Mouse (Mus musculus): Measurements from ENCODE around the gene Cby3. TPM values are rescaled to one million over a fixed set of nuclear protein-coding genes. Genes with fewer than 3 reads are reported as not detected.

Cby3 gene
- total RNA-seq, 1 experiment from 2014 or later, result not detected

- ATAC-seq (ENCODE audit: extremely low read depth, insufficient number of reproducible peaks, low FRiP score, poor library complexity, severe bottlenecking), result no peak
Measured at GRCm38 (mm10) chr11:50381311-50381710, 27.0 kb downstream of the Cby3 start.

GRCm38 (mm10) chr11:50387167-50387679, 33.0 kb downstream of the Cby3 start:
- ATAC-seq (ENCODE audit: extremely low read depth, insufficient number of reproducible peaks, low FRiP score, poor library complexity, severe bottlenecking), result no peak

GRCm38 (mm10) chr11:50387697-50388096, 33.4 kb downstream of the Cby3 start:
- no peak for ATAC-seq (ENCODE audit: extremely low read depth, insufficient number of reproducible peaks, low FRiP score, poor library complexity, severe bottlenecking)

- no peak for ATAC-seq (ENCODE audit: extremely low read depth, insufficient number of reproducible peaks, low FRiP score, poor library complexity, severe bottlenecking)
Measured at GRCm38 (mm10) chr11:50388217-50388929, 34.1 kb downstream of the Cby3 start.

GRCm38 (mm10) chr11:50389011-50389410, 34.7 kb downstream of the Cby3 start:
- no peak for ATAC-seq (ENCODE audit: extremely low read depth, insufficient number of reproducible peaks, low FRiP score, poor library complexity, severe bottlenecking)

- no peak for ATAC-seq (ENCODE audit: extremely low read depth, insufficient number of reproducible peaks, low FRiP score, poor library complexity, severe bottlenecking)
Measured at GRCm38 (mm10) chr11:50389616-50390015, 35.4 kb downstream of the Cby3 start.

GRCm38 (mm10) chr11:50391272-50391960, 37.2 kb downstream of the Cby3 start:
- ATAC-seq (ENCODE audit: extremely low read depth, insufficient number of reproducible peaks, low FRiP score, poor library complexity, severe bottlenecking), result no peak

GRCm38 (mm10) chr11:50393306-50393705, 39.0 kb downstream of the Cby3 start:
- ATAC-seq (ENCODE audit: extremely low read depth, insufficient number of reproducible peaks, low FRiP score, poor library complexity, severe bottlenecking), result no peak

- no peak for ATAC-seq (ENCODE audit: extremely low read depth, insufficient number of reproducible peaks, low FRiP score, poor library complexity, severe bottlenecking)
Measured at GRCm38 (mm10) chr11:50394731-50395130, 40.5 kb downstream of the Cby3 start.

- no peak for ATAC-seq (ENCODE audit: extremely low read depth, insufficient number of reproducible peaks, low FRiP score, poor library complexity, severe bottlenecking)
Measured at GRCm38 (mm10) chr11:50396766-50397307, 42.6 kb downstream of the Cby3 start.

- no peak for ATAC-seq (ENCODE audit: extremely low read depth, insufficient number of reproducible peaks, low FRiP score, poor library complexity, severe bottlenecking)
Measured at GRCm38 (mm10) chr11:50397316-50397715, 43.1 kb downstream of the Cby3 start.

GRCm38 (mm10) chr11:50398803-50399202, 44.5 kb downstream of the Cby3 start:
- no peak for ATAC-seq (ENCODE audit: extremely low read depth, insufficient number of reproducible peaks, low FRiP score, poor library complexity, severe bottlenecking)

- no peak for ATAC-seq (ENCODE audit: extremely low read depth, insufficient number of reproducible peaks, low FRiP score, poor library complexity, severe bottlenecking)
Measured at GRCm38 (mm10) chr11:50402481-50402880, 48.2 kb downstream of the Cby3 start.

- no peak for ATAC-seq (ENCODE audit: extremely low read depth, insufficient number of reproducible peaks, low FRiP score, poor library complexity, severe bottlenecking)
Measured at GRCm38 (mm10) chr11:50403367-50404014, 49.2 kb downstream of the Cby3 start.

GRCm38 (mm10) chr11:50407235-50407634, 53.0 kb downstream of the Cby3 start:
- ATAC-seq (ENCODE audit: extremely low read depth, insufficient number of reproducible peaks, low FRiP score, poor library complexity, severe bottlenecking), result no peak

Other genes with a start within 250 kb of the Cby3 start
- gene Tbc1d9b, start 223.1 kb upstream of the Cby3 start, total RNA-seq (2017), result 74.3 and 98.6 TPM in 2 replicates
- 2.2 and 2.9 TPM in 2 replicates for gene Mrnip, start 180.0 kb upstream of the Cby3 start, total RNA-seq (2017)
- 438 and 455 TPM in 2 replicates for gene Sqstm1, start 143.6 kb upstream of the Cby3 start, total RNA-seq (2017)
- gene Mgat4b, start 143.6 kb upstream of the Cby3 start, total RNA-seq (2017), result 4.4 and 5.5 TPM in 2 replicates
- gene Ltc4s, start 115.8 kb upstream of the Cby3 start, total RNA-seq (2017), result 2.1 TPM in 1 of 2 replicates, not detected in the other
- gene Maml1, start 62.2 kb upstream of the Cby3 start, total RNA-seq (2017), result 21.1 and 22.1 TPM in 2 replicates
- 235 TPM in 2 replicates for gene Canx, start 28.8 kb upstream of the Cby3 start, total RNA-seq (2017)
- gene Hnrnph1, start 22.5 kb downstream of the Cby3 start, total RNA-seq (2017), result 1,028 and 1,146 TPM in 2 replicates
- gene Rufy1, start 76.7 kb downstream of the Cby3 start, total RNA-seq (2017), result 52.4 and 52.7 TPM in 2 replicates
- 0.12 TPM in 1 of 2 replicates, not detected in the other for gene Adamts2, start 247.6 kb downstream of the Cby3 start, total RNA-seq (2017)

All from neutrophil, adult 5-6 weeks (primary cell).